Mouse (Mus musculus): Measurements from ENCODE around the gene Cdk5. TPM values are rescaled to one million over a fixed set of nuclear protein-coding genes. Genes with fewer than 3 reads are reported as not detected.

The Cdk5 gene
- polyA plus RNA-seq, 1 experiment from 2014 or later = 49.0 TPM

DNA sequence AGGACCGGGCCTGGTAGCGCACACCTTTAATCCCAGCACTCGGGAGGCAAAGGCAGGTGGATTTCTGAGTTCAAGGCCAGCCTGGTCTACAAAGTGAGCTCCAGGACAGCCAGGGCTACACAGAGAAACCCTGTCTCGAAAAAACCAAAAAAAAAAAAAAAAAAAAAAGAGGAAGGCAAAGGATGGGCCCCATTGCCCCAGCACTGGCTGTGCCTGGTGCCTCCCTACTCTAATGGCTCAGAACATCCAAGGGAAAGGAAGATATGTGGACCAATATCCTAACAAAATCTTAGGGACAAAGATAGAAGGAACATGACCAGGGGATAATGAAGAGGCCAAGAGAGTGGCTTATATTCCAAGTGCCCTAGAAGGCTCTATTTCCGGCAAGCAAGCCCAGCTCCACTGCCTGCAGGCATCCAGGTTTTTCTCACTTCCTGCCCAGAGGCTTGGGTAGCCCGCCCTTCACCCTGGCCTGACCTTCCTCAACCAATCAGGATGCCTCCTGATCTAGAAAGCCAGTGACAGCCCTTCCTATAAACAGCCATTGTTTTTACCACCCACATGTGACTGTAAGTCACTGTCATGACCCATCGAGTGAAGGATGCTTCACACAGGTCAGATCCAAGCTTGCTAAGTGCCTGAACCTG lies 34.2 kb downstream of the Cdk5 start:
- 55% methylated on average over 7 of the region's 7 CpGs for WGBS
- Histone ChIP-seq H3K9me3 (replicated peaks) (no peaks in the 10 kb centered on the region), H3K27ac (replicated peaks) (peak overlapping the region; percentile 46; the same call in 1 of the 2 replicates), H3K36me3 (no peaks in the 10 kb centered on the region), H3K4me1 (peaks cover 52% of the 10 kb centered on the region), H3K27me3 (ENCODE audit: low read depth, poor library complexity, severe bottlenecking) (peaks cover 68% of the 10 kb centered on the region), H3K4me3 (no peak overlapping the region)
- DNase-seq (ENCODE audit: low spot score) = peak; percentile 31

DNA sequence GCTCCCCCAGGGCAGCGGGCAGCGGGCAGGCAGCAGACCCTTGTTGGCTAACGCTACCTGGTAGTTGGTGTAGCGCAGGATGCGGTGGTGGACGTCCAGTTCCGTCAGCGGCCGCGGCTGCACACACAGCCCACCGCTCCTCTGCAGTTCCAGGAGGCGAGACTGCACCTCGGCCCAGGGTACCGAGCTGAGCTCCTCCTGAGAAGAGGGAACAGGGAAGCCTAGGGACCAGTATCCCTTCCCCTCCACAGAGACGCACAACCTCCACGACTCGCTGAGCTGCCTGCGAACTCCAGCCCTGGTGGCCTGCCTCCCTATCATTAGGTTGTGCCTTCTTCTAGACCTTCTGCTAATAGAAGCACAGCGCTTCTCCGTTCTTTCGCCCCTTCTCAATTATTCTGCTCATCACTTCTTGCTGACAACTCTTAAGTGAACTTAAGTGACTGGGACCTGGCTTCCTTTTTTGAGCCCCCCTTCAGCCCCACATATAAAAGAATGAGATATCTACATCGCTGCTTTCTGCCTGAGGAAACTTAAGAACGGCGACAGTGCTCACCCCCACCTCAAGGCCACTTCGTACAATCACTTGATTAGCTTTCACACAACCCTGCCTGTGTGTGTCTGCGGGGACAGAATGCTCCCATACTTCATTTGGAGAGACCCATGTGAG lies 34.9 kb downstream of the Cdk5 start:
- Histone ChIP-seq H3K27me3 (ENCODE audit: low read depth, poor library complexity, severe bottlenecking) (peaks cover 68% of the 10 kb centered on the region), H3K36me3 (no peaks in the 10 kb centered on the region), H3K9me3 (replicated peaks) (no peaks in the 10 kb centered on the region), H3K4me1 (peaks cover 52% of the 10 kb centered on the region), H3K4me3 (peak overlapping the region; percentile 61), H3K27ac (replicated peaks) (peak overlapping the region; percentile 78)
- WGBS = 24% methylated on average over 26 of the region's 26 CpGs
- DNase-seq (ENCODE audit: low spot score) = no peak

DNA sequence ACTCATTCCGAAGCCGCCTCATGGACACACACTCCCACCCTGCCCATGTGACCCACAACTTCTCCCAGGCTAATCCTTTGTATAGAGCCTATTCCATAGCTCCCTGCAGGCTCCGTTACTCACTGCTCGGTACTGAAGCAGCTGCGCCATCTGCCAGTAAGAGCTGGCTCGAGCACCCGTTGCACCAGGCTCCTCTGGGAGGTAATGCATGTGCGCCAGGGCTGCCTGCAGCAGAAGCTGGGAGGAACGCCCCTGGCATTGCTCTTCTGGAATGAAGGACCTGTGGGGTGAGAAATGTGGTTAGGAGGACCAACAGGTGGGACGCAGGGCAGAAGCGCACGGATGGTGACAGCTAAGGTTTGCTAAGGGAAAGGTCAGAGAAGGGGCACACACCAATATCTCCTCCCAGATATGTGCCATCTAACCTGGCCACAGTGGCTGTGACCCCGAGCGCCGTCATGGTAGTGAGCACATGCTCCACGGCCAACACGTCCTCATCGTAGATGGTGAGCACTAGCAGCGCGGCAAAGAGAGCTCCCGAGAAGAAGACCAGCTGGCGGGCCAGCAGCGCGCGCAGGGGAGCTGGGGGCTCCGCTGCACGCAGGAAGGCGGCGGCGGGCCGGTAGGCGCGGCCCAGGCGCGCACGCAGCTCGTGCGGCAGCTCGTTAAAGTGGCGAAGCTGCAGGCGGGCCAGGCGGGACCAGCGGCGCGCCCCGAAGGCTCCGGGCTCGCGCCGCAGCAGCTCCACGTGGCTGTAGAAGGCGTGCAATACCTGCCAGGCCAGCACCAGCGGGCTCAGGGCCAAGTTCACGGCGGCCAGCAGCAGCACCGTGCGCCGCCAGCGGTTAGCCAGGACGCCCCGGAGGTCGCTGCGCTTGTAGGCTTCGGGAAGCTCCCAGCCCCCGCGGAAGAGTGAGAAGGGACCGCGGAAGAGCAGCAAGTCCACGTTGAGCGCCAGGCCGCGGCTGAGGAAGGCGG lies 35.8 kb downstream of the Cdk5 start:
- 1% methylated on average over 73 of the region's 73 CpGs for WGBS
- H3K27ac ChIP-seq (replicated peaks) = peak overlapping the region; percentile 78

DNA sequence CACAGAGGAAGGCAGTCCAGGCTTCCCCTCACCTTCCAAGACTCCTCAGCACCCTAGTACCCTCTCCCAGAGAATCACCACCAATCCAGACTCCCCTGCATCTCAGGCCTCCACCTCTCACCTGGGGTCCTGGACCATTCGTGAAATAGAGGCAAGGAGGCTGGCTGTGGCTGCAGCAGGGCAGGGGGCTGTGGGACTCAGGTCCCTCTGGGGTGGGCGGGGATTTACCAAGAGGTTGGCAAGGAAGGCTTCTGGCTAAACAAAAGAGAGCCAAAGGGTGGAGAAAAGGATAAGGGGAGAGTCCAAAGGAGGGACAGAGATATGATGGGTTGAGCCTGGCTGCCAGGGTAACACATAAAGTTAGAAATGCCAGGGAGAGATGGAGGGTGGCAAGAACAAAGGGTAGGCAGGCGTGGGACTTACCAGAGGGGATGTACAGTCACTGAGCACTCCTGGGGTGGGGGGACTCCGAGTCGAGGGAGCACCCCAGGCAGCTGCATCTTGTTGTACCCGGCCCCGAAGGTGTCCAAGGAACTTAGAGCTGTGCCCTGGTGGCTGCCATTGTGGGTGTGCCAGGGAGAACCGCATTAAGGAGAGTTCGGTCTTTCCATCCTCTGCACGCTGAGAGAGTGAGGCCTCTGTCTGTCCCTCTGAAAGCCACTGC lies 37.3 kb downstream of the Cdk5 start:
- Histone ChIP-seq H3K4me1 (peaks cover 61% of the 10 kb centered on the region), H3K9me3 (replicated peaks) (no peaks in the 10 kb centered on the region), H3K4me3 (no peak overlapping the region), H3K27me3 (ENCODE audit: low read depth, poor library complexity, severe bottlenecking) (peaks cover 68% of the 10 kb centered on the region), H3K36me3 (no peaks in the 10 kb centered on the region), H3K27ac (replicated peaks) (no peak overlapping the region)
- WGBS = 83% methylated on average over 10 of the region's 10 CpGs
- no peak for DNase-seq (ENCODE audit: low spot score)

More for the DNA sequence above, 35.8 kb downstream of the Cdk5 start:
- Histone ChIP-seq H3K9me3 (replicated peaks) (no peaks in the 10 kb centered on the region), H3K36me3 (no peaks in the 10 kb centered on the region), H3K4me3 (peak overlapping the region; percentile 61), H3K4me1 (peaks cover 55% of the 10 kb centered on the region), H3K27me3 (ENCODE audit: low read depth, poor library complexity, severe bottlenecking) (peaks cover 68% of the 10 kb centered on the region)
- DNase-seq (ENCODE audit: low spot score) = peak; percentile 65

DNA sequence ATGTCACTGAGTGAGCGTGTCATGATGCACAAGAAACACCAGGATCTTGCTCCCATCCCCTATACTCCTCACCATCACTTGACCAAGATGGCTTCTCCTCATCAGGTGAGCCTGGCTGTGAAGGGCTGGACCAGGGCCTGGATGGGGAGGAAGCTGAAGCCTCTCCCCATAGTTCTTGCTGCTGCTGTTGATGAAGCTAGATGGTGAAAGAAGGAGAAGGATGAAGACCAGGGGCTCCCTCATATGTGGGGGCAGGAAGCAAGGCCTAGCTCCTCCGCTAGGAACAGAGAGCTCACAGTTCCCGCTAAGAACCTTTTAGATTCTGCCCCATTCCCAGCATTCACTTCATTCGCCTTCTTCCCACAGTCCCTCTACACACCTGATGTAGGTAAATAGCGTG lies 38.0 kb downstream of the Cdk5 start:
- Histone ChIP-seq H3K4me3 (no peak overlapping the region), H3K9me3 (replicated peaks) (no peaks in the 10 kb centered on the region), H3K36me3 (no peaks in the 10 kb centered on the region), H3K4me1 (peaks cover 61% of the 10 kb centered on the region), H3K27me3 (ENCODE audit: low read depth, poor library complexity, severe bottlenecking) (peaks cover 62% of the 10 kb centered on the region), H3K27ac (replicated peaks) (no peak overlapping the region)
- no peak for DNase-seq (ENCODE audit: low spot score)
- WGBS = 87% methylated on average over 5 of the region's 5 CpGs

DNA sequence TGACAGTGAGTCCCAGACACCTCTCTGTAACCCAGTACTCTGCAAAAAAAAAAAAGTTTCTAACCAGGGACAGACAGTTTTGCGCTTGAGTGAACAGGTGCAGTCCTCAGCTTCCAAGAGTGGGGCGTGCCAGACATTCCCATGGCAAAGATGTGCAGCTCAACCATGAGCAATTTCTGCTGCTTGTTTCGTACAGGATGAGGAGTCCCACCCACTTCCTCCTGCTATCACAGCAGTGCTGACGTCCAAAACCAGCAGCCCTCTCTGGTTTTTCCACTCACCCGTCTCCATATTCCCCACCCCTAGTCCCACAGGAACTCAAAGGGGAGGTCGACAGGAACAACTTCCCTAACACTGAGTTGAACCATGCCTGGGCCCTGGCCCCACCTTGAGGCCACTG lies 38.9 kb downstream of the Cdk5 start:
- 72% methylated on average over 6 of the region's 6 CpGs for WGBS
- no peak for DNase-seq (ENCODE audit: low spot score)
- Histone ChIP-seq H3K27ac (replicated peaks) (no peak overlapping the region), H3K9me3 (replicated peaks) (no peaks in the 10 kb centered on the region), H3K4me3 (no peak overlapping the region), H3K4me1 (peaks cover 65% of the 10 kb centered on the region), H3K36me3 (no peaks in the 10 kb centered on the region), H3K27me3 (ENCODE audit: low read depth, poor library complexity, severe bottlenecking) (peaks cover 52% of the 10 kb centered on the region)

DNA sequence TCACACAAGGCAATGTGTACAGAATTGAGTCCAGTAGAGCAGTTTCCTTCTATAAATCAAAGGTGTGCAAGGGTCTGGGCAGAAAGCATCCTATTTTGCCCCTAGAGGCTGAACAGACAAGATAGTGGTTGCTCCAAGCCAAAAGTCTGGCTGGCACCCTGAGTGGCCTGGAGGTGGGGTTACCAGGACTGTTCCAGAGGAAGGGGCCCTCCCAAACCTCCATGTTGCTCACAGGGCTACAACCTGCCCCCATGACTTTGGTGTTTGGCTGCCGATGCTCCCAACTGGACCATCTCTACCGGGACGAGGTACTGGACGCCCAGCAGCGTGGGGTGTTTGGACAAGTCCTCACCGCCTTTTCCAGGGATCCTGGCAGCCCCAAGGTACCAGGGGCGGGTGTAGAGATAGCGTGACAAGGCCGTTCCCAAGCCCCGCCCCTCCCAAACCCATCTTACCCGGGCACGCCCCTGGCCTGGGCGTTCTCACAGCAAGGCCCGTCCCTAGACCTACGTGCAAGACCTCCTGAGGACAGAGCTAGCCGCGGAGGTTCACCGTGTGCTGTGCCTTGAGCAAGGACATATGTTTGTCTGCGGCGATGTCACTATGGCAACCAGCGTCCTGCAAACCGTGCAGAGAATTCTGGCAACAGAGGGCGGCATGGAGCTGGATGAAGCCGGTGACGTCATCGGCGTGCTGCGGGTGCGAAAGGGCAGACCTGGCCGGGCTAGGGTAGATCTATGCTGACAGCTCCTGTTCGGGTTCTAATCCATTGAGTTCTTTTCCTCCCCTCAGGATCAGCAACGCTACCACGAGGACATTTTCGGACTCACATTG lies 40.1 kb downstream of the Cdk5 start:
- Histone ChIP-seq H3K4me3 (peak overlapping the region; percentile 59), H3K4me1 (peaks cover 58% of the 10 kb centered on the region), H3K27ac (replicated peaks) (peak overlapping the region; percentile 84), H3K27me3 (ENCODE audit: low read depth, poor library complexity, severe bottlenecking) (peaks cover 41% of the 10 kb centered on the region), H3K9me3 (replicated peaks) (no peaks in the 10 kb centered on the region), H3K36me3 (no peaks in the 10 kb centered on the region)
- under 1% methylated on average over 34 of the region's 34 CpGs for WGBS
- DNase-seq (ENCODE audit: low spot score) = peak; percentile 95

DNA sequence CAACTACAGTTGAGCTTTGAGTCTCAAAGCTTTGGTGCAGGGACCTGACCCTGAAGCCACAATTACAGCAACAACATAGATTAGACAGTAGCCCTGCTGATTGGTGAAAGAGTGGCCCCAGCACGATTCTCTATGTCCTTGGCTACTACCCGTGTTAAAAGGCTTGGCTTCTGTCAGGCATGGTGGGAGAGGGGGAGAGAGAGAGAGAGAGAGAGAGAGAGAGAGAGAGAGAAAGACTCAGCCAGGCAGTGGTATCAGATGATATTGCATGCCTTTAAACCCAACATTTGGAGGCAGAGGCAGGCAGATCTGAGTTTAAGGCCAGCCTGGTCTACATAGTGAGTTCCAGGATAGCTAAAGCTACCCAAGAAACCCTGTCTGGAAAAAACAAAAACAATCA lies 41.3 kb downstream of the Cdk5 start:
- Histone ChIP-seq H3K9me3 (replicated peaks) (no peaks in the 10 kb centered on the region), H3K27ac (replicated peaks) (no peak overlapping the region), H3K27me3 (ENCODE audit: low read depth, poor library complexity, severe bottlenecking) (peaks cover 28% of the 10 kb centered on the region), H3K4me1 (peaks cover 54% of the 10 kb centered on the region), H3K4me3 (no peak overlapping the region), H3K36me3 (no peaks in the 10 kb centered on the region)
- no peak for DNase-seq (ENCODE audit: low spot score)
- WGBS = 76% methylated on average over 2 of the region's 2 CpGs

DNA sequence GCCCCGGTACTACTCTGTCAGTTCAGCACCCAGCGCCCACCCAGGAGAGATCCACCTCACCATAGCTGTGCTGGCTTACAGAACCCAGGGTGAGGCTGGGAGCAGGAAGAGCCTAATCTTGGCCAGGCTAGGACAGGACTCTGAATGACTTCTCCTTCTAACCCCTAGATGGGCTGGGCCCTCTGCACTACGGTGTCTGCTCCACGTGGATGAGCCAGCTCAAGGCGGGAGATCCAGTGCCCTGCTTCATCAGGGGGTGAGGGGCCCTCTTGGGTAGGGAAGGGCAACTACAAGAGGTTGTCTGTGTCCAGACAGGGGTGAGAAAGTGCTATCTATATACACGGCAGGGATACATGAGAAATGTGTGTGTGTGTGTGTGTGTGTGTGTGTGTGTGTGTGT lies 41.8 kb downstream of the Cdk5 start:
- no peak for DNase-seq (ENCODE audit: low spot score)
- Histone ChIP-seq H3K4me3 (no peak overlapping the region), H3K9me3 (replicated peaks) (no peaks in the 10 kb centered on the region), H3K27ac (replicated peaks) (no peak overlapping the region), H3K27me3 (ENCODE audit: low read depth, poor library complexity, severe bottlenecking) (peaks cover 23% of the 10 kb centered on the region), H3K4me1 (peaks cover 49% of the 10 kb centered on the region), H3K36me3 (no peaks in the 10 kb centered on the region)
- 77% methylated on average over 6 of the region's 6 CpGs for WGBS

DNA sequence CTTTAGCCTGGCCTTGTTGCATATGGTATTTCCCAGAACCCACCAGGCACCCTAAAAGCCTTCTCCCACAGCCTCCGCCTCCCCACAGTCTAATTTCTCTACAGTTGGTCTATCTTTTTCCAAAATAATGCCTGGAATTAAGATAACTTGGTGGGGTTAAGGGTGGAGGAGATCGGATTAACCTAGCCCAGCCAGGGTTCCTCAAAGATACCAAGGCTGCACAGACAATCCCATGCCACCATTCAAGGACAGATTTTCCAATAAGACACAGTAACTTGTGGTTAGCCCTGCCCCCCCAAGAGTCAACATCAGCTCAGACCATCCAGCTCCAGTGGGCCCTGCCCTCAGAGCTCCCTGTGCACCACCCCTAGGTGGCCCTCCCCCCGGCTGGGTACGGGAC lies 42.8 kb downstream of the Cdk5 start:
- WGBS = 91% methylated on average over 4 of the region's 4 CpGs
- Histone ChIP-seq H3K4me3 (no peak overlapping the region), H3K9me3 (replicated peaks) (no peaks in the 10 kb centered on the region), H3K4me1 (peaks cover 43% of the 10 kb centered on the region), H3K36me3 (no peaks in the 10 kb centered on the region), H3K27me3 (ENCODE audit: low read depth, poor library complexity, severe bottlenecking) (peaks cover 13% of the 10 kb centered on the region), H3K27ac (replicated peaks) (0 out of 2 replicates have a peak overlapping the region, but pooled peaks have one; percentile 9)
- DNase-seq (ENCODE audit: low spot score) = no peak

DNA sequence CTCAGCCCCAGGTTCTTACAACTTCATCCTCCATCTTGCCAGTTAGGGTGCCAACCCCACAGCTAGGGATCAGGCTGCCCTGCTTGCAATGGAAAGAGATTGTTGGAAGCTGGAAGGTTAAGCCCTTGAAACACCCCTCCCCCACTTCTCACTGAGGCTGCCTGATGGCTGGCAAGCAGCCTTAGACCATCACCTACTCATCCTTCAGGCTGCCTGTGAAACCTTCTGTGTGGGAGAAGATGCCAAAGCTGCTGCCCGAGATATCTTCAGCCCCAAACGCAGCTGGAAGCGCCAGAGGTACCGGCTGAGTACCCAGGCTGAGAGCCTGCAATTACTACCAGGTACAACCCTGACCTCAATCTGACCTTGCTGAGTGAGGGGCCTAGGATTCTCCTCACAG lies 43.8 kb downstream of the Cdk5 start:
- 84% methylated on average over 4 of the region's 4 CpGs for WGBS

More for the DNA sequence above, 43.8 kb downstream of the Cdk5 start:
- no peak for DNase-seq (ENCODE audit: low spot score)
- H3K4me1 ChIP-seq = peaks cover 43% of the 10 kb centered on the region
- no peak overlapping the region for H3K4me3 ChIP-seq
- H3K9me3 ChIP-seq (replicated peaks) = no peaks in the 10 kb centered on the region
- H3K27me3 ChIP-seq (ENCODE audit: low read depth, poor library complexity, severe bottlenecking) = peaks cover 3% of the 10 kb centered on the region
- no peak overlapping the region for H3K27ac ChIP-seq (replicated peaks)
- H3K36me3 ChIP-seq = no peaks in the 10 kb centered on the region
